Mouse (Mus musculus): ENCODE results near the gene Tgfbrap1. TPM values are rescaled to one million over a fixed set of nuclear protein-coding genes. Genes with fewer than 3 reads are reported as not detected.
A peak's percentile ranks its signal among the peaks of the same experiment; 100 is the strongest.
"Not testable (repeated sequence)": the region's sequence is repeated elsewhere in the genome, so short reads cannot be mapped to it uniquely, and the experiment has no call there.

The Tgfbrap1 gene
- polyA plus RNA-seq, 1 experiment from 2014 or later: 18.1 TPM

DNA sequence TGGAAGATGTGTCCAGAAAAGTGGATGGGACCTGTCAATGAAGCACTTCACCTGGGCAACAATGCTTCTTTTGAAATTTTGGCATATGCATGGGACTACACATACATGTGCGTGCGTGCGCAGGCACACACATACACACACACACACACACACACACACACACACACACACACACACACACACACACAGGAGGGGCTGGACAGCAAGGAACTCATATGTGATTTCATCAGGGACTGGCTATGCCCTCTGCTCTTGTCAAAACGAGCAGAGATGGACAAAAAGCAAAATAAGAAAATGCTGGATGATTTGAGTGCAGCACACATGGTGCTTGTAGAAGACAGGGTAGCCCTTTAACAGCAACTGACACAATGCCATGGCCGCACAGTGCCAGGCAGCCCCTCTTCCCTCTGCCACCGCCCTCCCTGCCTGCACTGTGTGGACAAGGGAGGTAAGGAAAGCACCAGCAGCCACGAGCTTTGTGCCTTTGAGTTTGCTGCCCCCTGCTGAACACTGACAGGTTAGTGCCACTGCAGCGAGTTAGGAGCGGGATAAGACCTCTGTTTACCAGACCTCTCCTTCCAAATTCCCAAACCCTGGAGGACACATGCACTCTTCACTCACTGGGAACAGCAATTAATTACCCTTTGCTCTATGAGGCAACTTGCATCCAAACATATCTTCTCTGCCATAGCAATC lies 32.7 kb downstream of the Tgfbrap1 start:
- H3K9me3 ChIP-seq: no peaks in the 10 kb centered on the region
- H3K4me2 ChIP-seq (replicated peaks): no peak overlapping the region
- ATAC-seq (replicated peaks): peak; percentile 94
- no peak overlapping the region for H3K27ac ChIP-seq (replicated peaks)
- no peak overlapping the region for H3K4me3 ChIP-seq
- H3K9ac ChIP-seq (replicated peaks): no peak overlapping the region
- no peaks in the 10 kb centered on the region for H3K27me3 ChIP-seq
- WGBS: 44% methylated on average over 9 of the region's 9 CpGs
- H3K36me3 ChIP-seq: peaks cover 44% of the 10 kb centered on the region; the same call in 1 of the 2 replicates
- peaks cover 2% of the 10 kb centered on the region; the same call in 1 of the 2 replicates for H3K4me1 ChIP-seq

DNA sequence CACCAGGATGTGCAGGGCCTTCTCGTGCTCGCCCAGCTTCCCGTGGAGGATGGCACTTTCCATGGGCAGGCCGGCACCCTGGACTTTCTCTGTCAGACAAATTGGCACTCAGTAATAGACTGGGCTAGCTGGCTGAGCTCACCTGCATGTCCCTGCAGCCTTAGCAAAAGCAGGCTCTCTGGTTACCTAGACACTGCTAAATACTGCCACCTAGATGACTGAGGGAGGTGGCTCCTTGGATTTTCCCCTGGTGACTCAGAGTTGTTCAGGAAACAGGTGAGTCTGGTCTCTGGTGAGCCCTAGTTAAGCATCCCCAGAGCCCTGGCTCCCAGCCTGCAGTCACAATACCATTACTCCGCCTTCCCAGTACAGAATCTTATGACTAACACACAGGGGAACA lies 46.5 kb downstream of the Tgfbrap1 start:
- H3K36me3 ChIP-seq: peaks cover 57% of the 10 kb centered on the region
- no peak overlapping the region for H3K27ac ChIP-seq (replicated peaks)
- no peaks in the 10 kb centered on the region for H3K9me3 ChIP-seq
- WGBS: 88% methylated on average over 5 of the region's 5 CpGs
- no peaks in the 10 kb centered on the region for H3K4me1 ChIP-seq
- H3K4me3 ChIP-seq: no peak overlapping the region
- H3K9ac ChIP-seq (replicated peaks): no peak overlapping the region
- H3K27me3 ChIP-seq: no peaks in the 10 kb centered on the region
- no peak overlapping the region for H3K4me2 ChIP-seq (replicated peaks)
- ATAC-seq (replicated peaks): peak; percentile 46; the same call in 1 of the 2 replicates

DNA sequence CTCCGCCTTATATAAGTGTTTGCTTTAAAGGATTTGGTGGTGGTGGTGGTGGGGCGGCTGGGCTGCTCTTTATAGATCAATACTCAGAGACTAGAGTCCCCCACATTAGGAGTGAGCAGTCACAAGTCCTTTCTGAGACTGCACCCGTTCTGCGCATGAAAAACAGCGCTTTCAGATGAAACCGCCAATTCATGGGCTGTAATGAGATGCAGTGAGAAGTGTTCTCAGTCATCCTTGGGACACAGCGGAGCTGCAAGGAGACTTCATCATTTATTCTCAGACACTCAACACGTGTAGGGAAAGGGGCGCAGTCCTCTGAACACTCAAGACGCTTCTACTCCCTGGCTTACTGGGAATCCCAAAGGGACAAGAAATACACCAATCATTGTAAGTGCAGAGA lies 50.6 kb downstream of the Tgfbrap1 start:
- H3K9me3 ChIP-seq: no peaks in the 10 kb centered on the region
- H3K4me2 ChIP-seq (replicated peaks): no peak overlapping the region
- peaks cover 20% of the 10 kb centered on the region for H3K36me3 ChIP-seq
- WGBS: 65% methylated on average over 10 of the region's 10 CpGs
- H3K4me1 ChIP-seq: peaks cover 9% of the 10 kb centered on the region
- H3K27me3 ChIP-seq: no peaks in the 10 kb centered on the region
- no peak overlapping the region for H3K27ac ChIP-seq (replicated peaks)
- H3K9ac ChIP-seq (replicated peaks): no peak overlapping the region
- ATAC-seq (replicated peaks): 0 out of 2 replicates have a peak, but pooled peaks have one; percentile 11
- H3K4me3 ChIP-seq: no peak overlapping the region

DNA sequence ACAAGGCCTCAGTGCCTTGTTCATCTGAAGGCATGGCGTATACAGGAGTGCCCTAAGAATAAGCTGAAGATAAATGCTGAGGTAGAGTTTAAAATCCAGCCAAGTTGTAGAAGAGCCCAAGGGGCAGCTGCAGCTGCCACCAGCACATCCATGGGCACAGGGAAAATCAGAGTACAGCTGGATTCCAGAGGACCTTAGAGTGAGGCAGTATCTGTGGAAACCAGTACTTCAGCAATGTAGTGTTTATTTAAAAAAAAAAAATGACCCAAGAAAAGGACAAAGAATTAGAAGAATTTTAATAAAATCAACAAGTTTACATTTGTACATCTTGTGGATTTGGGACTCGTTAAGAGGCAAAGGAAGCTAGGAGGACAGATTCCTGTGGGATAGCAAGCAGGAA lies 51.4 kb downstream of the Tgfbrap1 start:
- 86% methylated on average over 2 of the region's 2 CpGs for WGBS
- H3K4me3 ChIP-seq: no peak overlapping the region
- ATAC-seq (replicated peaks): no peak

DNA sequence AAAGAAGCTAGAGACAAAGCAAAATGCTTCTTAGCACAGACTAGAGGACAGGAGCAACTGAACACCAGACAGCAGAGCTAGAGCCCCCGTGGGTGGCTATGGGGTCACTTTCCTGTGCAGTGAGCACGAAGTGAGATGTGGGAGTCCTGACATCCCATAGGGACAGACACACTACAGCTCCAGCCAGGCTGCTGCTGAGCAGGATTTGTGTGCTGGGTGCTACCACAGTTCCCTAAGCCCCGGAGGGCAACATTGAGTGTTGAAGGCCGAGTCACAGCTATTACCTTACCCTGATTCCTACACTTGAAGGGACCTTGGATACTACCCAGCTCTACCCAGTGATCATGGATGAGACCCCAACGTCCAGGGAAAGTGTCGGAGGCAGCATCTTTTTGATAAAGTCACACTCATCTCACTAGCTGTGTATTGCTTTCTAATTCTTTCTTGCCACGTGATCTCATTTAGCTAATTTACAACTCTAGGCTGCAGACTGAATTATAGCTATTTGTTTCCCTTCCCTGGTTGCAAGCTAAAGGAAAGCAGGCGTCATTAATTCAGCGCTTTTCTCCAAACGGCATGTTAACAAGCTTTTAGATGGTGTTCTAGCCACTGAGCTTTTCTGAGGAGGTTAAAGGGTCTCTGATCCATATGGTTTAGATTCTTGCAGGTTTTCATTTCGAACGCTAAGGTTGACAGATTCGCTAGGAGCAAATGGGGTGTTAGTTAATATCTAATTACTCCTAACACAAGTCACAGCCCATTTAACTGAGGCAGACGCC lies 53.0 kb downstream of the Tgfbrap1 start:
- Histone ChIP-seq H3K36me3 (peaks cover 6% of the 10 kb centered on the region), H3K9ac (replicated peaks) (no peak overlapping the region), H3K4me2 (replicated peaks) (no peak overlapping the region), H3K9me3 (no peaks in the 10 kb centered on the region), H3K4me1 (peaks cover 13% of the 10 kb centered on the region), H3K4me3 (no peak overlapping the region), H3K27ac (replicated peaks) (peak overlapping the region; percentile 50), H3K27me3 (no peaks in the 10 kb centered on the region)
- 45% methylated on average over 14 of the region's 14 CpGs for WGBS
- ATAC-seq (replicated peaks): peak; percentile 49

More for the DNA sequence above, 51.4 kb downstream of the Tgfbrap1 start:
- Histone ChIP-seq H3K4me2 (replicated peaks) (no peak overlapping the region), H3K9me3 (no peaks in the 10 kb centered on the region), H3K4me1 (peaks cover 9% of the 10 kb centered on the region), H3K27me3 (no peaks in the 10 kb centered on the region), H3K9ac (replicated peaks) (no peak overlapping the region), H3K36me3 (peaks cover 17% of the 10 kb centered on the region), H3K27ac (replicated peaks) (no peak overlapping the region)

DNA sequence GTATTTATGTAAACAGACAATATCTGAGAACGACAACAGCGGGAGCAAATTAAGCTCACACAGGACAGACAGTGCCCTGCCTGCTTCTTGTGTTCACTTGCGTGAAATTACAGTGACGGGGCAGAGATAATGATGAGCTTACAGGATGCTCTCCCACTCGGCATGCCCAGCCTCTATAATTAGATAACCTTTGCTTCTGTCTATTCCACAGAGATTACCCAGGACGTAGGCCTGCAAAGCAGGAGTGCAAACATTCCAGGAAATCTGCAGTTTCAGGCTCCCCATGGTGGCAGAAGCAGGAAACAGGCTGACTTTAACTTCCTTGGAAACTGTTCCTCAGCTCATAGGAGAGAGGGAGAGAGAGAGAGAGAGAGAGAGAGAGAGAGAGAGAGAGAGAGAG lies 56.2 kb downstream of the Tgfbrap1 start:
- Histone ChIP-seq H3K9me3 (no peaks in the 10 kb centered on the region), H3K4me1 (peaks cover 13% of the 10 kb centered on the region), H3K4me2 (replicated peaks) (no peak overlapping the region), H3K36me3 (no peaks in the 10 kb centered on the region), H3K27ac (replicated peaks) (no peak overlapping the region), H3K27me3 (no peaks in the 10 kb centered on the region), H3K4me3 (no peak overlapping the region), H3K9ac (replicated peaks) (no peak overlapping the region)
- 0 out of 2 replicates have a peak, but pooled peaks have one; percentile 17 for ATAC-seq (replicated peaks)
- WGBS: 68% methylated on average over 6 of the region's 6 CpGs

DNA sequence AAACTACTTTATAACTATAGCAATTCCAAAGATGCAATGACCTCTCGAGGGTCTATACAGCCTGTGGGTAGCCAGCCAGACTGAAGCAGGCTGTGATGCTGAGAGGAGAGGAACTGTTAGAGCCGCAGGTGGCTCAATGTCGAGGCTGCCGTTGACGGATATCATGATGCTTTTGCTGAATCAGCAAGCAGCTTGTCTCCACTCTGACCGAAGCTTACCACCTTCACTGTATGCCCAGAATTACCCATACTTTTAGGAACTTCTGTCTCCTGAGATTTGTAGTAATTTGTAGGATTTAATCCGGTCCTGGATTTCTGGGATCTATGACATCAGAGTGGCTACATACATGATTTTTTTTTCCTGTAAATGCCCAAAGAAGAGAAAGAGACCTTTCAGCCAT lies 62.4 kb downstream of the Tgfbrap1 start:
- H3K36me3 ChIP-seq: peaks cover 3% of the 10 kb centered on the region; the same call in 1 of the 2 replicates
- ATAC-seq (replicated peaks): no peak
- WGBS: 86% methylated on average over 7 of the region's 7 CpGs
- no peak overlapping the region for H3K9ac ChIP-seq (replicated peaks)
- H3K27me3 ChIP-seq: no peaks in the 10 kb centered on the region
- no peaks in the 10 kb centered on the region for H3K9me3 ChIP-seq
- no peak overlapping the region for H3K27ac ChIP-seq (replicated peaks)
- no peak overlapping the region for H3K4me2 ChIP-seq (replicated peaks)
- H3K4me3 ChIP-seq: no peak overlapping the region
- H3K4me1 ChIP-seq: peaks cover 2% of the 10 kb centered on the region; the same call in 1 of the 2 replicates

DNA sequence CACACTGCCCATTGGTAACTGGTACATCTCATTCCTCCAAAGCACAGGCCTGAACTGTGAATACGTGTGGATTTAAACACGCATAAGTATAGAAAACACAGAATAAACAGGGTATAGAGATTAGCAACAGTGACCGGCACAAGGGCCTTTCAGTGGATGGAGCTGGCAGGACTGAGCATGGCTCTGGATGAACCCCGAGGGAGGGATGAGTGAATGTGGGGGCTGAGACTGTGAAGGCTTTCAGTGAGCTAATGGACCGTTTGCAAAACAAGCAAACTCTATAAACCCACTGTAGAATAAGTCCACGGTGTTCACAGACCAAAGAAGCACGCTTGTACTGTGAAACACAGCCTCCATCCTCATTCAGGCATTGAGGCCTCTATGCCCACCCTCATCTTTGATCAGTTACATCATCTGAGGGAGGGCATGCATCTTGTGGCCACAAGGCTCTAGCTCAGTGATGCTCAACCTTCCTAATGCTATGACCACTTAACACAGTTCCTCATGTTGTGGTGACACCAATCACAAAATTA lies 83.2 kb downstream of the Tgfbrap1 start:
- 86% methylated on average over 7 of the region's 7 CpGs for WGBS
- H3K27me3 ChIP-seq; H3K9me3 ChIP-seq; H3K4me1 ChIP-seq; ATAC-seq (replicated peaks); H3K4me3 ChIP-seq; H3K36me3 ChIP-seq; H3K9ac ChIP-seq (replicated peaks); H3K27ac ChIP-seq (replicated peaks); H3K4me2 ChIP-seq (replicated peaks): not testable (repeated sequence)

DNA sequence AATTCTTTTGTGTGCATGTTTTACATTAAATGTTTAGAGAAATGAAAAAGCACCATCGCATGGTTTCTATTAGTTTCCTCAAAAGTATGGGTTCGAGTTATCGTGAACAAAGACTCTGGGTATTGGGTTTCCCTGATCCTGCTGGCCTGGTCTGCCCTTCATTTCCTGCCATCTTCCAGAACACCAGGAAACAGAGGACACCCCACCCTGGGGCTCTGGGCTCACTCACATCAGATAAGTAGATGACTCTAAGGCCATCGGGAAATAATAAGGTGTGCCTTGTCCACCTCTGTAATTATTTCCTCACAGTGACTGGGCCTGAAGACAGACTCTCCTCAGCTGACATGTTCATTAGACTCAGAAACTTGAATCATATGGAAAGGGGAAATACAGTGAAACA lies 88.0 kb downstream of the Tgfbrap1 start:
- WGBS: 94% methylated on average over 4 of the region's 4 CpGs

DNA sequence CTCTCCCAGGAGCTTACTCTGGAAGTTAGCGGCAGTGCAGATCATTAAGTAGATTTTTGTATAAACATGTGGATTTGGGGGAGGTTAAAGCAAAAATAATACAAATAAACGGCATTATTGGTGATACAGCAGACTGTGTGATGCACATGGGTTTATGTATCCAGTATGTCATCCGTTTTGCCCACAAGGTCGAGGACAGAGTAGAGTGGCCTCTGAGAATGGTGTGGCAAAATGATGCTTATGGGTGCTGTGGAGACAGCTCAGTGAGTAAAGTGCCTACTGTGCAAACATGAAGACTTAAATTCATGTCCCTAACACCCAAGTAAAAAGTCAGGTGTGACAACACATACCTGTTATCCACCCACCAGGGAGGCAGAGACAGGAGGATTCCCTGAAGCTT lies 91.9 kb downstream of the Tgfbrap1 start:
- Histone ChIP-seq H3K4me3 (peak overlapping the region; percentile 27), H3K36me3 (no peaks in the 10 kb centered on the region), H3K4me2 (replicated peaks) (peak overlapping the region; percentile 48), H3K9me3 (no peaks in the 10 kb centered on the region), H3K27ac (replicated peaks) (peak overlapping the region; percentile 68), H3K27me3 (no peaks in the 10 kb centered on the region), H3K4me1 (peaks cover 13% of the 10 kb centered on the region), H3K9ac (replicated peaks) (peak overlapping the region; percentile 7; the same call in 1 of the 2 replicates)
- 0 out of 2 replicates have a peak, but pooled peaks have one; percentile 18 for ATAC-seq (replicated peaks)
- WGBS: 55% methylated on average over 4 of the region's 4 CpGs

More for the DNA sequence above, 88.0 kb downstream of the Tgfbrap1 start:
- Histone ChIP-seq H3K9me3 (no peaks in the 10 kb centered on the region), H3K4me1 (peaks cover 12% of the 10 kb centered on the region), H3K27ac (replicated peaks) (no peak overlapping the region), H3K27me3 (no peaks in the 10 kb centered on the region), H3K36me3 (no peaks in the 10 kb centered on the region), H3K4me2 (replicated peaks) (no peak overlapping the region), H3K4me3 (no peak overlapping the region), H3K9ac (replicated peaks) (no peak overlapping the region)
- no peak for ATAC-seq (replicated peaks)

DNA sequence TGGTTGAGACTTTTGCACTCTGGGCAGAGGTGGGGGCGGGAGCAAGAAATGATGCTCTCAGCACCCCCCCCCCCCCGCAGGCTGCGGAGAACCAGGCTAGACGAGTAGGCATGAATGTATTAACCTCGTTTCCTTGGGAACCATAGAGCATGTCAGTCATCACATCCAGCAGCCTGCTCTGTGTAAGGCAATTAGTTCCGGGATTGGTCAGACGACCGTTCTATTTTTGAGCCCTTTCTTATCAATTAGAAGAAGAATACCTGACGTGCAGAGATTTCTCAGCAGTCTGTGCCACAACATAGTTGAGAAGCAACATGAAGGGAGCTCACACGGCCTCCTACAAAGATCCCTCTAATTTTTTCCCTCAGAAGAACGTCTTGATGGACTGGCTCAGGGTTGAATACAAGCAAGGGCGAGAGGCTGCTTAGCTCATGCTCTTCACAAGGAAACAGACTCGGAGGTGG lies 92.4 kb downstream of the Tgfbrap1 start:
- Histone ChIP-seq H3K9ac (replicated peaks) (peak overlapping the region; percentile 7; the same call in 1 of the 2 replicates), H3K4me3 (peak overlapping the region; percentile 27), H3K4me1 (peaks cover 13% of the 10 kb centered on the region), H3K36me3 (no peaks in the 10 kb centered on the region), H3K4me2 (replicated peaks) (peak overlapping the region; percentile 48), H3K27me3 (no peaks in the 10 kb centered on the region), H3K27ac (replicated peaks) (peak overlapping the region; percentile 68), H3K9me3 (no peaks in the 10 kb centered on the region)
- ATAC-seq (replicated peaks): peak; percentile 95
- 4% methylated on average over 13 of the region's 13 CpGs for WGBS

Data from forebrain, embryonic 15.5 days (tissue).